Mouse (Mus musculus): ENCODE results near the gene Gm48551. TPM values are rescaled to one million over a fixed set of nuclear protein-coding genes. Genes with fewer than 3 reads are reported as not detected.

The Gm48551 gene
- polyA plus RNA-seq, 2 experiments: 1.1 to 4.3 TPM

- H3K4me3 ChIP-seq (replicated peaks; ENCODE audit: low read length): peak overlapping the region; percentile 31
- H3K27ac ChIP-seq (replicated peaks; ENCODE audit: low read depth, low read length): peak overlapping the region; percentile 55
- no peaks in the 10 kb centered on the region for H3K27me3 ChIP-seq (ENCODE audit: control insufficient read depth, insufficient read depth, low read length)
- H3K36me3 ChIP-seq (ENCODE audit: control insufficient read depth, insufficient read depth, low read length): peaks cover 21% of the 10 kb centered on the region
- H3K9me3 ChIP-seq (ENCODE audit: control insufficient read depth, low read length): no peaks in the 10 kb centered on the region
- peak overlapping the region; percentile 48 for H3K9ac ChIP-seq (ENCODE audit: low read depth, low read length, severe bottlenecking)
- peak overlapping the region; percentile 52 for H3K4me2 ChIP-seq (replicated peaks; ENCODE audit: low read depth, low read length, severe bottlenecking)
- WGBS: 7% methylated on average over 19 of the region's 19 CpGs
- peaks cover 16% of the 10 kb centered on the region for H3K4me1 ChIP-seq (ENCODE audit: control insufficient read depth, insufficient read depth, low read length)
- DNase-seq (ENCODE audit: low spot score) (no peak), ATAC-seq (ENCODE audit: low FRiP score, low read depth) (no peak)
- no peak for TF ChIP-seq POLR2A (IDR thresholded peaks at IDR 0.05; ENCODE audit: borderline replicate concordance, extremely low read depth, insufficient read depth, insufficient read length)
Measured at GRCm38 (mm10) chr10:81393456-81394063, 9.3 kb downstream of the Gm48551 start.

- WGBS: 14% methylated on average over 5 of the region's 5 CpGs
- peaks cover 27% of the 10 kb centered on the region for H3K36me3 ChIP-seq (ENCODE audit: control insufficient read depth, insufficient read depth, low read length)
- H3K4me3 ChIP-seq (replicated peaks; ENCODE audit: low read length): no peak overlapping the region
- H3K4me2 ChIP-seq (replicated peaks; ENCODE audit: low read depth, low read length, severe bottlenecking): no peak overlapping the region
- peaks cover 14% of the 10 kb centered on the region for H3K4me1 ChIP-seq (ENCODE audit: control insufficient read depth, insufficient read depth, low read length)
- no peaks in the 10 kb centered on the region for H3K9me3 ChIP-seq (ENCODE audit: control insufficient read depth, low read length)
- no peak for ATAC-seq (ENCODE audit: low FRiP score, low read depth)
- H3K27ac ChIP-seq (replicated peaks; ENCODE audit: low read depth, low read length): no peak overlapping the region
- no peak for DNase-seq (ENCODE audit: low spot score)
- H3K9ac ChIP-seq (ENCODE audit: low read depth, low read length, severe bottlenecking): no peak overlapping the region
- no peak for TF ChIP-seq POLR2A (IDR thresholded peaks at IDR 0.05; ENCODE audit: borderline replicate concordance, extremely low read depth, insufficient read depth, insufficient read length)
- H3K27me3 ChIP-seq (ENCODE audit: control insufficient read depth, insufficient read depth, low read length): no peaks in the 10 kb centered on the region
Measured at GRCm38 (mm10) chr10:81395127-81395526, 10.9 kb downstream of the Gm48551 start.

GRCm38 (mm10) chr10:81395865-81396264, 11.6 kb downstream of the Gm48551 start:
- no peak overlapping the region for H3K4me2 ChIP-seq (replicated peaks; ENCODE audit: low read depth, low read length, severe bottlenecking)
- no peak overlapping the region for H3K4me3 ChIP-seq (replicated peaks; ENCODE audit: low read length)
- H3K9ac ChIP-seq (ENCODE audit: low read depth, low read length, severe bottlenecking): no peak overlapping the region
- H3K36me3 ChIP-seq (ENCODE audit: control insufficient read depth, insufficient read depth, low read length): peaks cover 34% of the 10 kb centered on the region
- ATAC-seq (ENCODE audit: low FRiP score, low read depth): no peak
- DNase-seq (ENCODE audit: low spot score): no peak
- no peak overlapping the region; the same call in 1 of the 2 replicates for H3K27ac ChIP-seq (replicated peaks; ENCODE audit: low read depth, low read length)
- TF ChIP-seq POLR2A (IDR thresholded peaks at IDR 0.05; ENCODE audit: borderline replicate concordance, extremely low read depth, insufficient read depth, insufficient read length): no peak
- peaks cover 15% of the 10 kb centered on the region for H3K4me1 ChIP-seq (ENCODE audit: control insufficient read depth, insufficient read depth, low read length)
- WGBS: 85% methylated on average over 4 of the region's 4 CpGs
- H3K9me3 ChIP-seq (ENCODE audit: control insufficient read depth, low read length): no peaks in the 10 kb centered on the region
- no peaks in the 10 kb centered on the region for H3K27me3 ChIP-seq (ENCODE audit: control insufficient read depth, insufficient read depth, low read length)

GRCm38 (mm10) chr10:81396749-81397148, 12.5 kb downstream of the Gm48551 start:
- Histone ChIP-seq H3K36me3 (ENCODE audit: control insufficient read depth, insufficient read depth, low read length) (peaks cover 38% of the 10 kb centered on the region), H3K4me1 (ENCODE audit: control insufficient read depth, insufficient read depth, low read length) (peaks cover 24% of the 10 kb centered on the region), H3K9me3 (ENCODE audit: control insufficient read depth, low read length) (no peaks in the 10 kb centered on the region), H3K27me3 (ENCODE audit: control insufficient read depth, insufficient read depth, low read length) (no peaks in the 10 kb centered on the region), H3K27ac (replicated peaks; ENCODE audit: low read depth, low read length) (no peak overlapping the region), H3K9ac (ENCODE audit: low read depth, low read length, severe bottlenecking) (no peak overlapping the region), H3K4me2 (replicated peaks; ENCODE audit: low read depth, low read length, severe bottlenecking) (no peak overlapping the region), H3K4me3 (replicated peaks; ENCODE audit: low read length) (no peak overlapping the region)
- DNase-seq (ENCODE audit: low spot score) (no peak), ATAC-seq (ENCODE audit: low FRiP score, low read depth) (no peak)
- WGBS: 79% methylated on average over 5 of the region's 5 CpGs
- TF ChIP-seq POLR2A (IDR thresholded peaks at IDR 0.05; ENCODE audit: borderline replicate concordance, extremely low read depth, insufficient read depth, insufficient read length): no peak

GRCm38 (mm10) chr10:81399296-81399695, 15.0 kb downstream of the Gm48551 start:
- Histone ChIP-seq H3K4me2 (replicated peaks; ENCODE audit: low read depth, low read length, severe bottlenecking) (no peak overlapping the region), H3K27me3 (ENCODE audit: control insufficient read depth, insufficient read depth, low read length) (no peaks in the 10 kb centered on the region), H3K36me3 (ENCODE audit: control insufficient read depth, insufficient read depth, low read length) (peaks cover 55% of the 10 kb centered on the region), H3K27ac (replicated peaks; ENCODE audit: low read depth, low read length) (no peak overlapping the region), H3K4me1 (ENCODE audit: control insufficient read depth, insufficient read depth, low read length) (peaks cover 30% of the 10 kb centered on the region), H3K9ac (ENCODE audit: low read depth, low read length, severe bottlenecking) (no peak overlapping the region), H3K4me3 (replicated peaks; ENCODE audit: low read length) (no peak overlapping the region), H3K9me3 (ENCODE audit: control insufficient read depth, low read length) (no peaks in the 10 kb centered on the region)
- WGBS: 60% methylated on average over 2 of the region's 5 CpGs
- ATAC-seq (ENCODE audit: low FRiP score, low read depth) (no peak), DNase-seq (ENCODE audit: low spot score) (no peak)
- TF ChIP-seq POLR2A (IDR thresholded peaks at IDR 0.05; ENCODE audit: borderline replicate concordance, extremely low read depth, insufficient read depth, insufficient read length): no peak

Measured in limb, embryonic 14.5 days (tissue).